Mouse (Mus musculus) C2C12 (cell line): ENCODE data around the gene Hsf2bp. TPM values are rescaled to one million over a fixed set of nuclear protein-coding genes. Genes with fewer than 3 reads are reported as not detected.

Experiments
- H3K27me3 ChIP-seq: one replicate; pipeline ENCODE4 v1.6.1; 2011; ENCODE audit not compliant: control insufficient read depth, insufficient read depth, insufficient read length
- H3K36me3 ChIP-seq: one replicate; pipeline ENCODE4 v1.6.1; 2011; ENCODE audit not compliant: control insufficient read depth, insufficient read depth
- H3K4me3 ChIP-seq: one replicate; pipeline ENCODE4 v1.5.1; 2011; ENCODE audit warnings: mild to moderate bottlenecking, control low read depth; ENCODE audit not compliant: poor library complexity, insufficient read depth, severe bottlenecking
- H3K79me2 ChIP-seq: one replicate; pipeline ENCODE4 v1.6.1; 2011; ENCODE audit not compliant: control insufficient read depth, insufficient read depth
- H3K79me3 ChIP-seq: one replicate; pipeline ENCODE4 v1.6.1; 2011; ENCODE audit warnings: low read depth, control low read depth
- H3ac ChIP-seq: one replicate; pipeline ENCODE3; 2011; ENCODE audit warnings: low read depth; ENCODE audit not compliant: control insufficient read depth, insufficient read length
- CEBPB ChIP-seq: IDR thresholded peaks from one replicate; pipeline ENCODE4 v1.6.1; 2011; ENCODE audit warnings: low read depth, mild to moderate bottlenecking, control low read depth, moderate library complexity
- CTCF ChIP-seq: IDR thresholded peaks from one replicate; pipeline ENCODE4 v1.5.1; 2011; ENCODE audit not compliant: control insufficient read depth, insufficient read depth, insufficient read length
- FOSL1 ChIP-seq: IDR thresholded peaks from one replicate; pipeline ENCODE4 v1.8.0; 2011; ENCODE audit warnings: mild to moderate bottlenecking, low read length; ENCODE audit not compliant: poor library complexity, insufficient read depth, severe bottlenecking
- MAX ChIP-seq: IDR thresholded peaks from one replicate; pipeline ENCODE4 v1.6.1; 2011; ENCODE audit warnings: mild to moderate bottlenecking, control low read depth
- MYOD1 ChIP-seq: IDR thresholded peaks from one replicate; pipeline ENCODE4 v1.6.1; 2011; ENCODE audit warnings: low read depth; ENCODE audit not compliant: control insufficient read depth, insufficient read length
- MYOG ChIP-seq: IDR thresholded peaks from one replicate; pipeline ENCODE4 v1.6.1; 2011; ENCODE audit not compliant: control insufficient read depth, insufficient read length; ENCODE audit errors: extremely low read depth
- USF1 ChIP-seq: IDR thresholded peaks from one replicate; pipeline ENCODE4 v1.6.1; 2011; ENCODE audit warnings: low read depth, mild to moderate bottlenecking, control low read depth, moderate library complexity
- polyA plus RNA-seq: library from polyadenylated mRNA; unstranded; fragments of >200 nt; fragmentation: generic; extraction: Trizol; gene quantifications from one replicate; pipeline ENCODE4 v1.2.1, GENCODE M21; 2012; ENCODE audit warnings: missing spikeins

Gene Hsf2bp
- polyA plus RNA-seq, 1 experiment: 1.1 TPM

DNA sequence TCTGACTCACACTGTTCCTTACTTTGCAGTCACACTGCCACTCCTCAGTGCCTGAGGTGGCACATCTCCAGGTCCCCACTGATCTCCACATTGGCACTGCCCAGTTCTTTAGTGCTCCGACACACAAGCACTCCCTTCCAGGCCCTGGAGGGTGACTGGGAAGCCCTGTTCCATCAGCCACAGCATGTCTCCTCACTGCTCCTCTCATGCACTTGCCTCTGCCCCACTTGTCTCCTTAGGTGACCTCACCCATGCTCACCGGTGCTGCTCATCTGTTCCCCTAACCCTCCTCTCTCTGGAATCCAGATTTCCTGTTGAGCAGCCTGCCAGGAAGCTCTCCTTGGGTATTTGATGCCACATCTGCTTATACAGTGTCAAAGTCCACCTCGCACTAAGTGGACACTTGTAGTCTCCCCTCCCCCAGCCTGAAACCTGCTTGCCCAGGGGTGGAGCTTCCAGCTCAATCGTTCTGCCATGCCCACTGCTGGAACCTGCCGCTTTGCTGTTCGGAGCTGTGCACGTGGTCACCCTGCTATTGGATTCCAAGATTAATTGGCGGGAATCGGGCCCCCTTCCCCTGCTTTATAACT is 81.5 kb downstream of the Hsf2bp start:
- no peak overlapping the region for H3K4me3 ChIP-seq
- no peaks in the 10 kb centered on the region for H3K79me3 ChIP-seq
- TF ChIP-seq USF1 (no peak), CTCF (no peak), CEBPB (no peak), MAX (no peak), FOSL1 (no peak), MYOG (no peak), MYOD1 (no peak)
- H3K36me3 ChIP-seq: no peaks in the 10 kb centered on the region
- H3K79me2 ChIP-seq: no peaks in the 10 kb centered on the region
- H3K27me3 ChIP-seq: no peaks in the 10 kb centered on the region
- no peak overlapping the region for H3ac ChIP-seq

GRCm38 (mm10) chr17:31949076-31949475 is 87.1 kb downstream of the Hsf2bp start:
- Histone ChIP-seq H3K79me2 (no peaks in the 10 kb centered on the region), H3K79me3 (no peaks in the 10 kb centered on the region), H3ac (no peak overlapping the region), H3K36me3 (no peaks in the 10 kb centered on the region), H3K4me3 (no peak overlapping the region), H3K27me3 (no peaks in the 10 kb centered on the region)
- TF ChIP-seq CEBPB (no peak), FOSL1 (no peak), CTCF (no peak)

DNA sequence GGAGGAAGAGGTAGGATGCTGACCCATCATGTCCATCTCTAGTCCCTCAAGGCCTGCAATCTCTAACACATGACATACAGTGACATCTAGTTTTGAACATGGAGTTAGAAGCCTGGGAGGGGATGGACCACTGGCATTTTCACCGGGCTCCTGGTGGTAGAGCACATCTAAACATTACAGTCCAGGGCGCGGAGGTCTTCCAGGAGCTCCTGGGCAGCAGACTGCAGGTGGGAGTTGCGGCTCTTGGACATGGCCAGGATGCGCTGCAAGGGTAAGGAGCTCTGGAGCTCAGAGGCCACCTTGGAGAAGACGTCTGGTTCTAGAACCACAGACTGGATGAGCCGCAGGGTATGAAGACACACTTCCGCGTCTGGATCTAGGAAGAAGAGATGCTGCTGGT is 89.7 kb downstream of the Hsf2bp start:
- Histone ChIP-seq H3K36me3 (no peaks in the 10 kb centered on the region), H3K79me3 (no peaks in the 10 kb centered on the region), H3K79me2 (no peaks in the 10 kb centered on the region), H3K4me3 (no peak overlapping the region), H3ac (no peak overlapping the region), H3K27me3 (no peaks in the 10 kb centered on the region)
- TF ChIP-seq MYOG: no peak
- TF ChIP-seq MYOD1: no peak
- no peak for TF ChIP-seq MAX
- TF ChIP-seq FOSL1: no peak
- no peak for TF ChIP-seq CEBPB
- TF ChIP-seq USF1: no peak

DNA sequence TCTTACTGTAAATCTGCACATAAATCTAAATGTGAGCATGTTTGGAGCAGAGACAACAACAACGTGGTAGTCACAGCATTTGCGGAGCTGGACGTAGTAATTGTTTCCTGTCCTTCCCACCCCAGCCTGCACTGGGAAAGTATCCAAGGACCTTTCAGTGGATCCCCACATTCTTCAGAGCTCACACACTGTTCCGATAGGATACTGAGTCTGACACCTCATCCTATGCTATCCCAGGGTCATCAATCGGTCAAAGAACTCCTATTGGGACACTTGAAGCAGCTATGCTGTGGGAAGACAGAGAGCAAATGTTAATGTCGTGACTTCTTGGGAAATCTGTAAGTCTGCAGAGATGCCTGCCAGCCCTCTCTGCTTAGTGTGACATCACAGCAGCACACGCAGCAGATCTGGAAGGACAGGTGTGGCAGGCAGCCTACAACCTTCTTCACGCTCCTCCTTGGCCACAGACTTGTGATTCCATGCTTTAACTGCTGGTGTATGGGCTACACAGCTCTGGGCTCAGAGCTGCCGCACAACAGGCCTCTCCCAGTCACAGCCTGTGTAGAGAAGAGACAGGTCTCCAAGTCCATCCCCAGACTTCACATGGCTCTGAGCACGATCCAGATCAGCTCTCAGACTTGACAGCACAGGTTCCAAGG is 92.1 kb downstream of the Hsf2bp start:
- H3K79me3 ChIP-seq: no peaks in the 10 kb centered on the region
- H3K36me3 ChIP-seq: no peaks in the 10 kb centered on the region
- no peak overlapping the region for H3ac ChIP-seq
- TF ChIP-seq CEBPB (no peak), MYOG (no peak), MAX (no peak), USF1 (no peak), FOSL1 (no peak), MYOD1 (no peak), CTCF (no peak)
- H3K79me2 ChIP-seq: no peaks in the 10 kb centered on the region
- H3K4me3 ChIP-seq: no peak overlapping the region
- H3K27me3 ChIP-seq: no peaks in the 10 kb centered on the region

GRCm38 (mm10) chr17:31941616-31942015 is 94.5 kb downstream of the Hsf2bp start:
- Histone ChIP-seq H3K4me3 (no peak overlapping the region), H3K79me2 (no peaks in the 10 kb centered on the region)

GRCm38 (mm10) chr17:31940607-31941006 is 95.5 kb downstream of the Hsf2bp start:
- Histone ChIP-seq H3K27me3 (no peaks in the 10 kb centered on the region), H3K4me3 (no peak overlapping the region), H3ac (no peak overlapping the region), H3K79me3 (no peaks in the 10 kb centered on the region), H3K36me3 (no peaks in the 10 kb centered on the region), H3K79me2 (no peaks in the 10 kb centered on the region)
- TF ChIP-seq USF1 (no peak), MYOD1 (no peak), FOSL1 (no peak), MYOG (no peak), CEBPB (no peak), MAX (no peak), CTCF (no peak)

More at GRCm38 (mm10) chr17:31941616-31942015, 94.5 kb downstream of the Hsf2bp start:
- Histone ChIP-seq H3K36me3 (no peaks in the 10 kb centered on the region), H3K27me3 (no peaks in the 10 kb centered on the region), H3K79me3 (no peaks in the 10 kb centered on the region), H3ac (no peak overlapping the region)
- no peak for TF ChIP-seq CEBPB
- no peak for TF ChIP-seq FOSL1
- no peak for TF ChIP-seq USF1
- TF ChIP-seq CTCF: no peak
- no peak for TF ChIP-seq MYOG
- TF ChIP-seq MAX: no peak
- no peak for TF ChIP-seq MYOD1
